Mouse (Mus musculus): Measurements from ENCODE around the gene Nyx. TPM values are rescaled to one million over a fixed set of nuclear protein-coding genes. Genes with fewer than 3 reads are reported as not detected.
A peak's percentile ranks its signal among the peaks of the same experiment; 100 is the strongest.

Gene Nyx
- polyA plus RNA-seq, 1 experiment: 0.51 TPM

DNA sequence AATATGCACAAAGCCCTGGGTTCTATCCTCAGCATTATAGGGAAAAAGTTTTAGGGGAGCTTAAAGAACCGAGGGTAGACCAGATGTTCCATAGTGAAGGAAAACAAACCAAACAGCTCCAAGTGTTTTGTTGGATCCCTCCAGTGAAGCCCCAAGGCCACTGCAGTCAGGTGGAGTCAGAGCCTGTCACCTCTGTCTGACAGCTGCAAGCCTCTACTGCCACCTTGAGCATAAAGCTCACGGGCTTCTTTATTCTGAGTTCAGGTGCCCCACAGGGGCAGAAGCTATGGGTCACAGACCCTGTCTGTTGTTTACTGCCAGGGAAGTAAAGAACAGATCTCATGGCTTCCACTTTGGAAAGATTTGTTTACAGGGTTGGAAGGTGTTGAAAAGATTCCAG lies 47.2 kb downstream of the Nyx start:
- no peak for DNase-seq (ENCODE audit: low read depth in 1 of 2, low spot score in 2 of 2)
- H3K36me3 ChIP-seq (ENCODE audit: control insufficient read depth, insufficient read depth, low read length): no peaks in the 10 kb centered on the region
- H3K4me3 ChIP-seq (ENCODE audit: extremely low read depth, insufficient read depth, insufficient read length): no peak overlapping the region
- H3K27ac ChIP-seq (ENCODE audit: insufficient read depth, low read length): no peak overlapping the region; the same call in 1 of the 2 replicates
- WGBS: 58% methylated on average over 2 of the region's 2 CpGs
- TF ChIP-seq CTCF (IDR thresholded peaks at IDR 0.05; ENCODE audit: extremely low read depth, insufficient read depth, insufficient read length, insufficient replicate concordance) (peak; percentile 19; the same call in 1 of the 2 replicates), POLR2A (IDR thresholded peaks at IDR 0.05; ENCODE audit: low read depth, low read length) (no peak)
- H3K27me3 ChIP-seq (ENCODE audit: control insufficient read depth, insufficient read depth, low read length): no peaks in the 10 kb centered on the region
- H3K4me1 ChIP-seq (ENCODE audit: control insufficient read depth, insufficient read depth, insufficient read length): peaks cover 9% of the 10 kb centered on the region; the same call in 1 of the 2 replicates

DNA sequence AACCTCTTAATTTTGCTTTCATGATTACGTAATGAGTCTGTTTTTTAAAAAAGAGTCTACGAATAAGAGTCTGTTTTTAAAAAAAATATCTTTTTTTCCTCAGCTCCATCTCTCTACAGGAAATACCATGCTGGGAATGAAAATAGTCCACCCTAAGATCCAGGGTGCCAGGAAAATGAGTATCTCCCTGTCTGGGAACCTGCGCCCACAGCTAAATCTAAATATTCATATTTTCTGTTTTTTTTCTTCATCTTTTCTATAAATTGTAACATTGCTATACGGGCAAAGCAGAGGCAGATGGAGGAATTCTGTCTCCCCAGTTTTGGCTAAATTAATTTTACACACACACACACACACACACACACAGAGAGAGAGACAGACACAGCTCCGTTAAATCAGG lies 48.0 kb downstream of the Nyx start:
- Histone ChIP-seq H3K27ac (ENCODE audit: insufficient read depth, low read length) (no peak overlapping the region), H3K4me3 (ENCODE audit: extremely low read depth, insufficient read depth, insufficient read length) (no peak overlapping the region), H3K36me3 (ENCODE audit: control insufficient read depth, insufficient read depth, low read length) (no peaks in the 10 kb centered on the region), H3K27me3 (ENCODE audit: control insufficient read depth, insufficient read depth, low read length) (no peaks in the 10 kb centered on the region), H3K4me1 (ENCODE audit: control insufficient read depth, insufficient read depth, insufficient read length) (peaks cover 9% of the 10 kb centered on the region; the same call in 1 of the 2 replicates)
- 90% methylated on average over 5 of the region's 5 CpGs for WGBS
- TF ChIP-seq POLR2A (IDR thresholded peaks at IDR 0.05; ENCODE audit: low read depth, low read length): no peak
- TF ChIP-seq CTCF (IDR thresholded peaks at IDR 0.05; ENCODE audit: extremely low read depth, insufficient read depth, insufficient read length, insufficient replicate concordance): no peak
- DNase-seq (ENCODE audit: low read depth in 1 of 2, low spot score in 2 of 2): no peak

DNA sequence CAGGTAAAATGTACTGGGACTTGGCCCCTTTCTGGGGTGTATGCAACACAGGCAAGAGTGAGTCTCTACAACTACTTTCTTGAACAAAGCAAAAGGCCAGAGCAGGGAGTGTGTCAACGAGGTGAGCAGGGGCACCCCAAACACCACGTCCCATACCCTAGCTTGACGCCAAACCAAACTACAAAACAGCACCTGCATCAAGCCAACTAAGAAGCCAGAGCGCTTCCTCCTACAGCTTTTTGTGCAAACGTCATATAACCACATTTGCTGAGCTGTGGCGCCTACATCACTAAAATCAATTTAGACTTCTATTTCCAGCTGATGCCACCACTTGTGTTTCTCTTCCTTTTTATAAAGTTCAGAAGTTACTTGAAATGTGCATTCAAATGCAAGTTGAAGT lies 50.5 kb downstream of the Nyx start:
- no peaks in the 10 kb centered on the region for H3K27me3 ChIP-seq (ENCODE audit: control insufficient read depth, insufficient read depth, low read length)
- H3K4me3 ChIP-seq (ENCODE audit: extremely low read depth, insufficient read depth, insufficient read length): no peak overlapping the region
- no peaks in the 10 kb centered on the region for H3K36me3 ChIP-seq (ENCODE audit: control insufficient read depth, insufficient read depth, low read length)
- TF ChIP-seq POLR2A (IDR thresholded peaks at IDR 0.05; ENCODE audit: low read depth, low read length): no peak
- no peak for TF ChIP-seq CTCF (IDR thresholded peaks at IDR 0.05; ENCODE audit: extremely low read depth, insufficient read depth, insufficient read length, insufficient replicate concordance)
- 41% methylated on average over 6 of the region's 6 CpGs for WGBS
- H3K4me1 ChIP-seq (ENCODE audit: control insufficient read depth, insufficient read depth, insufficient read length): peaks cover 9% of the 10 kb centered on the region; the same call in 1 of the 2 replicates
- peak overlapping the region; percentile 68 for H3K27ac ChIP-seq (ENCODE audit: insufficient read depth, low read length)
- DNase-seq (ENCODE audit: low read depth in 1 of 2, low spot score in 2 of 2): peak; percentile 11 to 45

DNA sequence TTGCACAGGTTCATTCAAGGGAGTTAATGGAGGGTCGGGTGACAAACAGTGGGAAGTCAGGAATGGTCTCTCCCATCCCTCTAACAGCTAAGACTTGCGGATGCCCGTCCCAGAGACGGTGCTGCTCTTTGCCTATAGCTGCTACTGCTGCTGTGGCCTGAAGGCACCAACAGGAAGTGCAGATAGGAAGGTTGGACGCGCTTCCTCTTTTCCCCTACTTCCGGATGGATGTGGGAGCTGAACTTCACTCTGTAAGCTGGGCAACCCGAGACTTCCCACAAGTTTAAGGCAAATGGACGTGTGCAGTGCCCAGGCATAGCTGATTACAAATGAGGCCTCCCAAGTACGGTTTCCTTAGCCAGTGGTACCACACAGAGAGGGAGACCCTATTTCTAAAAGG lies 52.1 kb downstream of the Nyx start:
- WGBS: 59% methylated on average over 10 of the region's 10 CpGs
- H3K27ac ChIP-seq (ENCODE audit: insufficient read depth, low read length): no peak overlapping the region
- no peaks in the 10 kb centered on the region for H3K27me3 ChIP-seq (ENCODE audit: control insufficient read depth, insufficient read depth, low read length)
- H3K36me3 ChIP-seq (ENCODE audit: control insufficient read depth, insufficient read depth, low read length): no peaks in the 10 kb centered on the region
- peaks cover 9% of the 10 kb centered on the region; the same call in 1 of the 2 replicates for H3K4me1 ChIP-seq (ENCODE audit: control insufficient read depth, insufficient read depth, insufficient read length)
- TF ChIP-seq CTCF (IDR thresholded peaks at IDR 0.05; ENCODE audit: extremely low read depth, insufficient read depth, insufficient read length, insufficient replicate concordance) (no peak), POLR2A (IDR thresholded peaks at IDR 0.05; ENCODE audit: low read depth, low read length) (no peak)
- DNase-seq (ENCODE audit: low read depth in 1 of 2, low spot score in 2 of 2): no peak
- no peak overlapping the region for H3K4me3 ChIP-seq (ENCODE audit: extremely low read depth, insufficient read depth, insufficient read length)

DNA sequence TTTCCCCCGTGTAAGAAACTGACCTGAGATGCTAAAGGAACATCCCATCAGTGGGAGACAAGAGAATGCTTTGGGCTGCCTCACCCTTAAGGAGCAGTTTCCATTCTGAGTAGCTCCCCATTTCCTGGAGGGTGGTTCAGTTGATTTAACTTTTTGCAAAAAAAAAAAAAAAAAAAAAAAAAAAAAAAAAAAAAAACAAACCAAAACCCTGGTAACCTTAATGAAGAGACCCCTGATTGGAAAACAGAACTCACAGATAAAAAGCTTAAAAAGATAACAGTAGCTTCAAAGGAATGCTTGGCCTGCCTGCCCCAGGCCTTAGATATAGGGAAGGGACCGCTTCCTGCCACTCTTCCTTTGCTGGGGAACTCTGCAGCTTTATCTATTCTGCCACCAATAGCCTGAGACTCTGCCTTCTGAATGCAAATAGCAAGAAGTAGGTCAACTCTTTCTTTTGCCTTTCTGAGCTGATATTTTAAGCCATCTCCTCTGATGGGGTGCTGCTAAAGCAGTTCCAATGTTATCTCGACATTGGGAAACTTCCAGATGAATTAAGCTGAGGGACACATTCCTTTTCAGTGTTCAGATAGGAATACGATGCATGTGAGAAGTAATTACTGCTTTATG lies 53.0 kb downstream of the Nyx start:
- H3K36me3 ChIP-seq (ENCODE audit: control insufficient read depth, insufficient read depth, low read length): no peaks in the 10 kb centered on the region
- no peak for DNase-seq (ENCODE audit: low read depth in 1 of 2, low spot score in 2 of 2)
- no peak for TF ChIP-seq POLR2A (IDR thresholded peaks at IDR 0.05; ENCODE audit: low read depth, low read length)
- TF ChIP-seq CTCF (IDR thresholded peaks at IDR 0.05; ENCODE audit: extremely low read depth, insufficient read depth, insufficient read length, insufficient replicate concordance): no peak
- H3K27ac ChIP-seq (ENCODE audit: insufficient read depth, low read length): no peak overlapping the region
- H3K4me3 ChIP-seq (ENCODE audit: extremely low read depth, insufficient read depth, insufficient read length): no peak overlapping the region
- WGBS: 75% methylated on average over 4 of the region's 4 CpGs
- H3K4me1 ChIP-seq (ENCODE audit: control insufficient read depth, insufficient read depth, insufficient read length): peaks cover 9% of the 10 kb centered on the region; the same call in 1 of the 2 replicates
- no peaks in the 10 kb centered on the region for H3K27me3 ChIP-seq (ENCODE audit: control insufficient read depth, insufficient read depth, low read length)

DNA sequence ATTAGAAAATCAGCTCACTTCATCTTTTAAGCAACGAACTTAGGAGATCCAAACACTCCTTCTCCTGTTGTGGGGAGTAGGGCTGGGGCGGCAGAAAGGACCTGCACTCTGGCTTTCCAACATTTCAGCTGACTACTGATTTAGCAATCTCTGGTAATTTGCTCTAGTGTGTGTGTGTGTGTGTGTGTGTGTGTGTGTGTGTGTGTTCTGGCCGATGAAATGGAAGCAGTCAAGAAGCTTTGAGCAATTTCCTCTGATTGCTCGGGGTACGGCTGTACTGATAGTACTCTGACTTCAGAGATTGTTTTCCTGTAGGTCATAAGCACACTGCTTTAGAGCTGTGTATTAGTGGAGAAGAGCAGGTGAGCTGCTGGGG lies 53.5 kb downstream of the Nyx start:
- Histone ChIP-seq H3K27me3 (ENCODE audit: control insufficient read depth, insufficient read depth, low read length) (no peaks in the 10 kb centered on the region), H3K27ac (ENCODE audit: insufficient read depth, low read length) (no peak overlapping the region), H3K36me3 (ENCODE audit: control insufficient read depth, insufficient read depth, low read length) (no peaks in the 10 kb centered on the region), H3K4me3 (ENCODE audit: extremely low read depth, insufficient read depth, insufficient read length) (no peak overlapping the region), H3K4me1 (ENCODE audit: control insufficient read depth, insufficient read depth, insufficient read length) (peaks cover 9% of the 10 kb centered on the region; the same call in 1 of the 2 replicates)
- no peak for TF ChIP-seq CTCF (IDR thresholded peaks at IDR 0.05; ENCODE audit: extremely low read depth, insufficient read depth, insufficient read length, insufficient replicate concordance)
- no peak for TF ChIP-seq POLR2A (IDR thresholded peaks at IDR 0.05; ENCODE audit: low read depth, low read length)
- WGBS: 82% methylated on average over 5 of the region's 5 CpGs
- DNase-seq (ENCODE audit: low read depth in 1 of 2, low spot score in 2 of 2): no peak

DNA sequence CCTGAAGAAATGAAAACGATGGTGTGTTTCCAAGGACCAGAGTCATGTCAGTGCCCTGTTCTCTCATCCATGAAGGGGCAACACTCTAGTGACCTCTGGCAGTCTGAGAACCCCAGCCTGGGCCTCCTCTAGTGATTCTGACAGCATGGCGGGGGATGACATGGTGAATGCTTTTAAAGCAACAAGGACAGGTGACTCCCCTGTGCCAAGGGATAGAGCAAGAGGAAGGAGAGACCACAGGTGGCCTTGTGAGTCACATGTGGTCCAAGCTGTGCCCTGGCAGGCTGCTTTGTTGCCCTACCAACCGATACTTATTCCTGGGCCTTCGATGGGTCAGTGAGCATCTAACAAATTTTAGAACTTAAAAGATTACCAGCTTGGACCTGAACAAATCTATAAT lies 54.7 kb downstream of the Nyx start:
- Histone ChIP-seq H3K4me1 (ENCODE audit: control insufficient read depth, insufficient read depth, insufficient read length) (peaks cover 7% of the 10 kb centered on the region; the same call in 1 of the 2 replicates), H3K27ac (ENCODE audit: insufficient read depth, low read length) (no peak overlapping the region), H3K36me3 (ENCODE audit: control insufficient read depth, insufficient read depth, low read length) (no peaks in the 10 kb centered on the region), H3K27me3 (ENCODE audit: control insufficient read depth, insufficient read depth, low read length) (no peaks in the 10 kb centered on the region), H3K4me3 (ENCODE audit: extremely low read depth, insufficient read depth, insufficient read length) (no peak overlapping the region)
- no peak for DNase-seq (ENCODE audit: low read depth in 1 of 2, low spot score in 2 of 2)
- WGBS: 89% methylated on average over 4 of the region's 4 CpGs
- TF ChIP-seq CTCF (IDR thresholded peaks at IDR 0.05; ENCODE audit: extremely low read depth, insufficient read depth, insufficient read length, insufficient replicate concordance) (no peak), POLR2A (IDR thresholded peaks at IDR 0.05; ENCODE audit: low read depth, low read length) (no peak)

All from spleen, adult 2 months (tissue).